Mouse (Mus musculus) kidney, embryonic 14.5 days (tissue): ENCODE measurements around the gene Rap2c. TPM values are rescaled to one million over a fixed set of nuclear protein-coding genes. Genes with fewer than 3 reads are reported as not detected.
A peak's percentile ranks its signal among the peaks of the same experiment; 100 is the strongest.

Source experiments
- ATAC-seq: fragments of 200-750 bp; cut with Nextera tagmentation; 2 replicates; pipeline ENCODE4 v1.8.0; 2017; ENCODE audit warnings: moderate number of reproducible peaks, mild to moderate bottlenecking, moderate TSS enrichment, moderate library complexity; ENCODE audit not compliant: low FRiP score, low TSS enrichment
- H3K27ac ChIP-seq: fragments of 300-500 bp; sonication (generic); 2 replicates; pipeline ENCODE4 v1.5.1; 2014; ENCODE audit warnings: low read depth, mild to moderate bottlenecking, low read length, moderate library complexity, mixed read lengths
- H3K27me3 ChIP-seq: fragments of 300-500 bp; sonication (generic); 2 replicates; pipeline ENCODE4 v1.6.1; 2014; ENCODE audit warnings: mild to moderate bottlenecking, low read length; ENCODE audit not compliant: control insufficient read depth, insufficient read depth
- H3K36me3 ChIP-seq: fragments of 300-500 bp; sonication (generic); 2 replicates; pipeline ENCODE4 v1.6.1; 2014; ENCODE audit warnings: low read length, mixed read lengths; ENCODE audit not compliant: control insufficient read depth, insufficient read depth
- H3K4me1 ChIP-seq: fragments of 300-500 bp; sonication (generic); 2 replicates; pipeline ENCODE4 v1.6.1; 2014; ENCODE audit warnings: low read length, mixed read lengths; ENCODE audit not compliant: control insufficient read depth, insufficient read depth
- H3K4me2 ChIP-seq: fragments of 300-500 bp; sonication (generic); replicated peaks from 2 replicates; pipeline ENCODE4 v1.6.1; 2014; ENCODE audit warnings: low read depth, mild to moderate bottlenecking, low read length
- H3K4me3 ChIP-seq: fragments of 300-500 bp; sonication (generic); 2 replicates; pipeline ENCODE4 v1.5.1; 2014; ENCODE audit warnings: mild to moderate bottlenecking, low read length
- H3K9ac ChIP-seq: fragments of 300-500 bp; sonication (generic); 2 replicates; pipeline ENCODE4 v1.6.1; 2014; ENCODE audit warnings: low read depth, mild to moderate bottlenecking, low read length, moderate library complexity
- H3K9me3 ChIP-seq: fragments of 300-500 bp; sonication (generic); 2 replicates; pipeline ENCODE4 v1.6.1; 2016; ENCODE audit warnings: low read length; ENCODE audit not compliant: control insufficient read depth
- WGBS: fragments of 180-500 bp; shearing (Covaris S2); extraction: QIAGEN DNeasy Blood & Tissue Kit; methylation state at CpG from one replicate; pipeline ENCODE4 v1.1.7; 2014; 5-methylcytosine and 5-hydroxymethylcytosine counted together
- polyA plus RNA-seq: library from polyadenylated mRNA; unstranded; fragments of >200 nt; fragmentation: Nextera tagmentation; extraction: Ambion mirVana; gene quantifications from 2 replicates; pipeline ENCODE4 v1.2.1, GENCODE M21; 2014

The Rap2c gene
- polyA plus RNA-seq, 1 experiment from 2014 or later = 21.6 TPM

DNA sequence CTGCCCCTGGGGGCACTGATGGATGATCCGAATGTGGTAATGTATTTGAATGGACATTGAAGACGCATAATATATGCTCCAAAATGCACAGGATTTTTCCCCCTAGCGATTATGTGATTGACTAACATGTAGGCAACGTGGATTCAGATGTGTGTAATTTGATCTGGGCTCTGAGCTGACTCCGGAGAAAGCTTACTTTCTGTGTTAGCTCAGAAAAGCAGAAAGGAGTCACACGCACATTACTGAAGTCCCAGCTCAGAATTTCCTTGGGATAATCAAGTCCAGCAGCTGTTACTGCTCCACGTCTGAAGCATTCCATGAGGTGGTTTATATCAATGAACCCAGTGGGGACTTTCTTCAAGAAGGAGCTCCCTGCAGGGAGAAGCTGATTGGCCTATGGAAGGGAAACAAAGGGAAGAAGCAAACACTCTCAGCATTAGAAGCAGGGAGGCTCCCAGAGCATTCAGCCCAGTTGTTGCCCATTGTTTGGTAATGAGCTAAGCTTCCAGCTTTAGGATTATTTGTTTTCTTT is 17.9 kb upstream of the Rap2c start:
- Histone ChIP-seq H3K4me3 (no peak overlapping the region), H3K4me2 (no peak overlapping the region), H3K9ac (no peak overlapping the region), H3K36me3 (no peaks in the 10 kb centered on the region), H3K9me3 (no peaks in the 10 kb centered on the region), H3K27me3 (no peaks in the 10 kb centered on the region), H3K27ac (no peak overlapping the region), H3K4me1 (no peaks in the 10 kb centered on the region)
- 29% methylated on average over 7 of the region's 7 CpGs for WGBS
- ATAC-seq = no peak

GRCm38 (mm10) chrX:51019884-51020283 is 2.1 kb upstream of the Rap2c start:
- H3K4me2 ChIP-seq = no peak overlapping the region
- H3K4me1 ChIP-seq = no peaks in the 10 kb centered on the region
- no peak overlapping the region for H3K4me3 ChIP-seq
- WGBS = 35% methylated on average over 2 of the region's 2 CpGs
- no peak overlapping the region for H3K27ac ChIP-seq
- no peak overlapping the region for H3K9ac ChIP-seq
- H3K36me3 ChIP-seq = 0 out of 2 replicates have a peak, but pooled peaks cover 2% of the 10 kb centered on the region
- no peaks in the 10 kb centered on the region for H3K27me3 ChIP-seq
- H3K9me3 ChIP-seq = no peaks in the 10 kb centered on the region
- no peak for ATAC-seq

- WGBS = 44% methylated on average over 31 of the region's 32 CpGs
- H3K9ac ChIP-seq = peak overlapping the region; percentile 78; the same call in 1 of the 2 replicates
- H3K9me3 ChIP-seq = no peaks in the 10 kb centered on the region
- peak overlapping the region; percentile 55 for H3K4me3 ChIP-seq
- H3K27ac ChIP-seq = peak overlapping the region; percentile 92
- H3K27me3 ChIP-seq = no peaks in the 10 kb centered on the region
- peak; percentile 91 for ATAC-seq
- H3K4me1 ChIP-seq = no peaks in the 10 kb centered on the region
- peak overlapping the region; percentile 39 for H3K4me2 ChIP-seq
- H3K36me3 ChIP-seq = 0 out of 2 replicates have a peak, but pooled peaks cover 2% of the 10 kb centered on the region
Measured at GRCm38 (mm10) chrX:51018786-51019179, 965 bp upstream of the Rap2c start.

DNA sequence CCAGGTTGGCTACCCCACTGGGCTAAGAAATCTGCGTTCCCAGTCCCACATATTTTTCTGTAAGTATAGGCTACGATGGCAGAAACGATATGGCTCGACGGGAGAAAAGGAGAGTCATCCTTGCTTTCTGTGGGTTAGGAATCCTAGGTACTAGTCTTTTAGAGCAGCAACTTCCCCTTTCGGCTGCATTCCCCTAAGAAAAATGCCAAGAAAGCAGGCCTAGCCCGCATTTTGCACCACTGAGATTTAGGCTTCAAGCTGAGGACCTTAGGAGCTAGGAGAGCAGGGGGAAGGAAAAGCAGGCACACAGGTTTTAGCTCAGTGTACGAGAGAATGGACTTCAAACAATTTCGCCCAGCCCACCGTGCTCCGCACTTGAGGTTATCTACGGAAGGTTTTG is 892 bp downstream of the Rap2c start:
- Histone ChIP-seq H3K4me1 (no peaks in the 10 kb centered on the region), H3K9me3 (no peaks in the 10 kb centered on the region), H3K27ac (no peak overlapping the region), H3K36me3 (peaks cover 2% of the 10 kb centered on the region; the same call in 1 of the 2 replicates), H3K4me3 (peak overlapping the region; percentile 55), H3K9ac (peak overlapping the region; percentile 78; the same call in 1 of the 2 replicates), H3K27me3 (no peaks in the 10 kb centered on the region), H3K4me2 (peak overlapping the region; percentile 44)
- ATAC-seq = no peak
- WGBS = 30% methylated on average over 12 of the region's 12 CpGs

- ATAC-seq = no peak
- Histone ChIP-seq H3K4me1 (no peaks in the 10 kb centered on the region), H3K27ac (no peak overlapping the region), H3K36me3 (peaks cover 2% of the 10 kb centered on the region; the same call in 1 of the 2 replicates), H3K4me3 (no peak overlapping the region), H3K27me3 (no peaks in the 10 kb centered on the region), H3K9me3 (no peaks in the 10 kb centered on the region), H3K4me2 (no peak overlapping the region), H3K9ac (no peak overlapping the region)
- 71% methylated on average over 2 of the region's 2 CpGs for WGBS
Measured at GRCm38 (mm10) chrX:51012280-51012679, 5.5 kb downstream of the Rap2c start.

DNA sequence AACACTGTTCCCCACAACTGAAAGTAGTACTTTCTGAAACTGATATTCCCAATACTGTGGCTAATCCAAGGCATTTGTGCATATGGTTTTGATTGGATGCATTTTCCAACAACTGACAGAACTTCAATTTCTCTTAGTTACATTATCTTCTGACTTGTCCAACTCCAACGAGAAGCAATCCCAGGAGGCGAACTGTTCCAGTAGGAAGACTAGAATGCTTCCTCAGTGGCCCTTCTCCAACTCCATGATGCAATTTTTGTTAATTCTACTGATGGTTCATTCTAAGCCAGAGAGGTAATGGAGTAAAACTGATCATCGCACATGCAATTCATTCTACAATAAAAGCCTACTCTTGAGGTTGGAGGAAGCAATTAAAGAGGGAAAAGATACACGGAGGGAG is 7.5 kb downstream of the Rap2c start:
- WGBS = 76% methylated on average over 4 of the region's 4 CpGs

GRCm38 (mm10) chrX:51000791-51001190 is 17.0 kb downstream of the Rap2c start:
- Histone ChIP-seq H3K27me3 (no peaks in the 10 kb centered on the region), H3K9ac (no peak overlapping the region), H3K36me3 (no peaks in the 10 kb centered on the region), H3K4me3 (no peak overlapping the region), H3K27ac (no peak overlapping the region), H3K4me2 (no peak overlapping the region), H3K9me3 (no peaks in the 10 kb centered on the region), H3K4me1 (no peaks in the 10 kb centered on the region)
- no peak for ATAC-seq
- WGBS = 88% methylated on average over 6 of the region's 6 CpGs

More for the DNA sequence above, 7.5 kb downstream of the Rap2c start:
- Histone ChIP-seq H3K9ac (no peak overlapping the region), H3K4me3 (no peak overlapping the region), H3K4me2 (no peak overlapping the region), H3K4me1 (no peaks in the 10 kb centered on the region), H3K27ac (no peak overlapping the region), H3K27me3 (no peaks in the 10 kb centered on the region), H3K36me3 (peaks cover 2% of the 10 kb centered on the region; the same call in 1 of the 2 replicates), H3K9me3 (no peaks in the 10 kb centered on the region)
- ATAC-seq = no peak

DNA sequence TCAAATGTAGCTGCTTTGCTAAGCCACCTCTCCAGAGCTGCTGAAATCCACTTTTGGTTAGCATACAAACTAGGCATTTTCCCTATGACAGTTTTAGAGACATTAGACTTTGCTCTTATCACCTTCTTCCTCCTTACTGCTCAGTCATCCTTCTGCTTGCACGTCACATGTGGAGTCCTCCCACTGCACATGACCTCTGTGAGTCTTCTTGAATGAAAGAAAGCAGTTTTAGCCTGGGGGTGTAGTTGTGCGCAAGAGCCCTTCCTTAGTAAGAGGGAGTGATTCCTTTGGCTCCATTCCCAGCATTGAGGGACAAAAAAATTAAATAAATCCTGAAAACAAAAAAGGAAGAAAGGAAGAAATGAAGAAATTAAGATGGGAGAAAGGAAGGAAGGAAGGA is 22.5 kb downstream of the Rap2c start:
- H3K4me2 ChIP-seq = no peak overlapping the region
- no peaks in the 10 kb centered on the region for H3K27me3 ChIP-seq
- no peaks in the 10 kb centered on the region for H3K4me1 ChIP-seq
- 67% methylated on average over 2 of the region's 2 CpGs for WGBS
- H3K27ac ChIP-seq = no peak overlapping the region
- no peak overlapping the region for H3K4me3 ChIP-seq
- H3K9ac ChIP-seq = no peak overlapping the region
- H3K9me3 ChIP-seq = no peaks in the 10 kb centered on the region
- ATAC-seq = no peak
- H3K36me3 ChIP-seq = no peaks in the 10 kb centered on the region

- Histone ChIP-seq H3K27me3 (no peaks in the 10 kb centered on the region), H3K27ac (no peak overlapping the region), H3K9ac (no peak overlapping the region), H3K36me3 (no peaks in the 10 kb centered on the region), H3K9me3 (no peaks in the 10 kb centered on the region), H3K4me2 (no peak overlapping the region), H3K4me3 (no peak overlapping the region), H3K4me1 (no peaks in the 10 kb centered on the region)
- WGBS = 92% methylated on average over 5 of the region's 5 CpGs
- ATAC-seq = no peak
Measured at GRCm38 (mm10) chrX:50991324-50991723, 26.5 kb downstream of the Rap2c start.
